Mouse (Mus musculus) E14TG2a.4 (cell line): ENCODE measurements around the gene Stk10.

Experiments used
- CTCF ChIP-seq: conservative IDR thresholded peaks from 2 replicates; pipeline ENCODE4 v1.5.1; 2014; ENCODE audit warnings: low read length
- NANOG ChIP-seq: IDR thresholded peaks from 2 replicates; pipeline ENCODE4 v1.6.1; 2014; ENCODE audit warnings: borderline replicate concordance, low read length, mixed read lengths
- POU5F1 ChIP-seq: IDR thresholded peaks from 2 replicates; pipeline ENCODE4 v1.6.1; 2014; ENCODE audit warnings: low read length, borderline replicate concordance

DNA sequence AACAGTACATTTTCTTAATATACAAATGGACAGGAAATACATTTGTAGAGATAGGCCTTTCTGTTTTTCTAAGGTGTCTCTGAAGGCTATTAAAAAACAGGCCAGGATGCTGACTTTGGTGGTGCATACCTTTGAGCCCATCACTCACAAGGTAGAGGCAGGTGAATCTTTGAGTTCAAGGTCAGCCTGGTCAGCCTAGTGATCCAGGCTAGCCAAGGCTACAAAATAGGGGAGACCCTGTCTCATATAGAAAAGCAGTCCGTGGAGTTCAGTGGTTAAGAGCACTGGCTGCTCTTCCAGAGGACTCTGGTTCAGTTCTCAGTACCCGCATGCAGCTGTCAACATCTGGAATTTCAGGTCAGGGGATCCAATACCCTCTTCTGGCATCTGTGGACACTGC is 29.4 kb upstream of the Stk10 start:
- no peak for TF ChIP-seq CTCF
- TF ChIP-seq NANOG = no peak
- TF ChIP-seq POU5F1 = no peak
